Mouse (Mus musculus): ENCODE results near the gene Swt1.

DNA sequence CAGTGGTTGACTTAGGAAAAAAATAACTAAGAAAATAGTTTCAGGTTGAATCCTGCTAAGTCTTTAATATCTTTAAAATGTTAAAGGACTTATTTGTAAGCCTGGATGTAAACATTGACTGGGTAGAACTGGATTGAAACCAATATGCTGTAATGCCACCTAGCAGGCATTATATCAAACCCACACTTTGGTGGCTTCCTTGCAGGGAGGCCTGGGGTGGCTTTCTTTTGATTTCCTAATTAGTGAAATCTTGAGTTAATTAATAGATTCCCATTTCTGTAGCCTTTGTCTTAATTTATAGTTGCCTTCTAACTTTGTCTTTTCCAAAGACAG lies 82.4 kb downstream of the Swt1 start:
- TF ChIP-seq CTCF (IDR thresholded peaks at IDR 0.05; ENCODE audit: low read depth, low read length) (no peak), POLR2A (IDR thresholded peaks at IDR 0.05; ENCODE audit: insufficient read depth, low read length) (no peak), EP300 (IDR thresholded peaks at IDR 0.05; ENCODE audit: insufficient read depth, low read depth, low read length) (no peak)

Measured in ES-Bruce4 (cell line).